Mouse (Mus musculus) hindbrain, embryonic 13.5 days (tissue): ENCODE results near the gene Agbl4. TPM values are rescaled to one million over a fixed set of nuclear protein-coding genes. Genes with fewer than 3 reads are reported as not detected.

ENCODE experiments used
- ATAC-seq: fragments of 200-750 bp; cut with Nextera tagmentation; 2 replicates; pipeline ENCODE4 v1.8.0; 2017; ENCODE audit warnings: moderate TSS enrichment; ENCODE audit not compliant: low FRiP score
- H3K27ac ChIP-seq: fragments of 300-500 bp; sonication (generic); 2 replicates; pipeline ENCODE4 v1.5.1; 2015; ENCODE audit warnings: inconsistent platforms, mild to moderate bottlenecking, moderate library complexity
- H3K27me3 ChIP-seq: fragments of 300-500 bp; sonication (generic); 2 replicates; pipeline ENCODE4 v1.6.1; 2015; ENCODE audit warnings: mild to moderate bottlenecking, inconsistent platforms
- H3K36me3 ChIP-seq: fragments of 300-500 bp; sonication (generic); 2 replicates; pipeline ENCODE4 v1.6.1; 2015; ENCODE audit warnings: mild to moderate bottlenecking, inconsistent platforms
- H3K4me1 ChIP-seq: fragments of 300-500 bp; sonication (generic); replicated peaks from 2 replicates; pipeline ENCODE4 v1.6.1; 2015; ENCODE audit warnings: inconsistent platforms
- H3K4me2 ChIP-seq: fragments of 300-500 bp; sonication (generic); 2 replicates; pipeline ENCODE4 v1.6.1; 2015; ENCODE audit warnings: inconsistent platforms, mild to moderate bottlenecking, moderate library complexity
- H3K4me3 ChIP-seq: fragments of 300-500 bp; sonication (generic); 2 replicates; pipeline ENCODE4 v1.5.1; 2015; ENCODE audit warnings: mild to moderate bottlenecking, inconsistent platforms
- H3K9ac ChIP-seq: fragments of 300-500 bp; sonication (generic); 2 replicates; pipeline ENCODE4 v1.6.1; 2015; ENCODE audit warnings: mild to moderate bottlenecking, inconsistent platforms
- H3K9me3 ChIP-seq: fragments of 300-500 bp; sonication (generic); 2 replicates; pipeline ENCODE4 v1.6.1; 2016; ENCODE audit warnings: inconsistent platforms
- WGBS: fragments of 180-500 bp; shearing (Covaris S2); methylation state at CpG from one replicate; pipeline ENCODE4 v1.1.7; 2015; 5-methylcytosine and 5-hydroxymethylcytosine counted together
- polyA plus RNA-seq: library from polyadenylated mRNA; unstranded; fragments of >200 nt; fragmentation: Nextera tagmentation; extraction: Ambion mirVana; gene quantifications from 2 replicates; pipeline ENCODE4 v1.2.1, GENCODE M21; 2015

Agbl4 gene
- polyA plus RNA-seq, 1 experiment from 2014 or later = 1.4 TPM

DNA sequence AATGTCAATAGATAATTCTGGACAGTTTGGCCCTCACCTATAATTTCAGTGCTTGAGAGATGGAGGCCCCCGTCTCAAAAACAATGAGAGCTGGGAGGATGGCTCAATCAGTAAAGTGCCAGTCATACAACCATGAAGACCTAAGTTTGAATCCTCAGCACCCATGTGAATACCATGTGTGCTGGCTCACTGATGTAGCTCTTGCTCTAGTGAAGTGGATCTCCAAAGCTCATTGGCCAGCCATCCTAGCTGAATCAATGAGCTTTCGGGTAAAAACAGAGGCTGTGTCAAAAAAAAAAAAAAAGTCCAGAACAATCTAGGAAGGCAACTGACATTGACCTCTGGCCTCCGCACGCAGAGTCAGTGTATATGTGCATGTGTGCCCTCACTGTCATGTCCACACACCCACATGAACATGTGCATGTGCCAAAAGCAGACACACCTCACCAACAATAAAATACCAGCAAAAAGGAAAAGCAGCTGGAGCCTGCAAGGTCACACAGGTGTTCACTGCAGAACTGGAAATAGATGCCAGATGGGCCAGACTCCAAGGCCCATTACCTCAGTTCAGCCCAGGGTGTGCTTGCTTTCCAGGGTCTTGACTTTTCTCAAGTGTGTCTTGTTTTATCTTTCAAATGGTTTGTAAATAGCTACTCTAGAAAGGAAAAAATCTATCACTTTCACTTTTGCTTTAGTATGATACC, 1192.2 kb downstream of the Agbl4 start:
- ATAC-seq = no peak
- Histone ChIP-seq H3K27ac (no peak overlapping the region), H3K36me3 (no peaks in the 10 kb centered on the region), H3K9ac (no peak overlapping the region), H3K27me3 (no peaks in the 10 kb centered on the region), H3K4me3 (no peak overlapping the region), H3K4me2 (no peak overlapping the region), H3K4me1 (no peaks in the 10 kb centered on the region), H3K9me3 (no peaks in the 10 kb centered on the region)
- WGBS = 90% methylated on average over 4 of the region's 4 CpGs

DNA sequence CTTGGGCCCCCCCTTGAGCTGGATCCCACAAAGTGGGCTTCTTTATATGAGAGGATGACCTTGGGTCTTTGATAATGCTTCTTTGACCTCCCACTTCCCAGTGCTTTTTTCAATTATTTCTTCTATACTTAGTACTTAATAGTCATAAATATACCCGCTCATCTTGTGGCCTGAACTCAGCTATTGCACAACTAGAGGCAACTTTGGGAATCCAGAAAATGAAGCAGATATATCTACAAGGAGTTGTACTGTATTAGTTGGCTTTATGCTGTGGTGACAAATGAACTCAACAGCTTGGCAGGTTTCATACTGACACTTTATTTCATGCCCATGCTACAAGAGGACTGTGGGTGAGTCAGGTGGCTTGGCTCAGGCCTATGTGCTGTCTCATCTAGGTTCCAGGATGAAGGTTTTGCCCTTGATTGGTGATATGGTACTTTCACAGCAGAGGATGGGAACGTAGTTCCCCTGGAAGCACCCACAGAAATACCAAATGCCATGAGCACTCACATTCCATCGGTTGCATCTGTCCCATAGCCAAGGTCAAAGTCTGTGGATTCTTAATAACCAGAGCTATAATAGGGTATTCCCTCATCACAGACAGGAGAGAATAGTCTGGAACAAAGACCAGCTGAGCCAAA, 1197.3 kb downstream of the Agbl4 start:
- ATAC-seq = no peak
- Histone ChIP-seq H3K9ac (no peak overlapping the region), H3K36me3 (no peaks in the 10 kb centered on the region), H3K27me3 (no peaks in the 10 kb centered on the region), H3K4me1 (peaks cover 6% of the 10 kb centered on the region), H3K27ac (no peak overlapping the region), H3K4me2 (no peak overlapping the region), H3K4me3 (no peak overlapping the region), H3K9me3 (no peaks in the 10 kb centered on the region)
- 93% methylated on average over 3 of the region's 3 CpGs for whole genome bisulfite sequencing

GRCm38 (mm10) chr4:111597249-111597661, 1199.8 kb downstream of the Agbl4 start:
- Histone ChIP-seq H3K4me1 (peaks cover 6% of the 10 kb centered on the region), H3K27ac (0 out of 2 replicates have a peak overlapping the region, but pooled peaks have one; percentile 1), H3K4me3 (no peak overlapping the region), H3K4me2 (no peak overlapping the region), H3K9ac (no peak overlapping the region), H3K9me3 (no peaks in the 10 kb centered on the region), H3K36me3 (no peaks in the 10 kb centered on the region), H3K27me3 (no peaks in the 10 kb centered on the region)
- peak; percentile 91 for ATAC-seq
- 80% methylated on average over 2 of the region's 2 CpGs for WGBS

GRCm38 (mm10) chr4:111597986-111598385, 1200.5 kb downstream of the Agbl4 start:
- Histone ChIP-seq H3K4me2 (no peak overlapping the region), H3K36me3 (no peaks in the 10 kb centered on the region), H3K27ac (no peak overlapping the region), H3K27me3 (no peaks in the 10 kb centered on the region), H3K9ac (no peak overlapping the region), H3K4me3 (no peak overlapping the region), H3K4me1 (peaks cover 6% of the 10 kb centered on the region), H3K9me3 (no peaks in the 10 kb centered on the region)
- 73% methylated on average over 1 of the region's 1 CpGs for WGBS
- no peak for ATAC-seq

- H3K9ac ChIP-seq = no peak overlapping the region
- no peak overlapping the region for H3K27ac ChIP-seq
- no peaks in the 10 kb centered on the region for H3K27me3 ChIP-seq
- no peak overlapping the region for H3K4me3 ChIP-seq
- ATAC-seq = no peak
- no peaks in the 10 kb centered on the region for H3K9me3 ChIP-seq
- WGBS = 90% methylated on average over 2 of the region's 2 CpGs
- H3K4me2 ChIP-seq = no peak overlapping the region
- H3K4me1 ChIP-seq = no peaks in the 10 kb centered on the region; the same call in none of the 2 replicates
- no peaks in the 10 kb centered on the region for H3K36me3 ChIP-seq
Observed at GRCm38 (mm10) chr4:111603194-111603593, 1205.7 kb downstream of the Agbl4 start.

DNA sequence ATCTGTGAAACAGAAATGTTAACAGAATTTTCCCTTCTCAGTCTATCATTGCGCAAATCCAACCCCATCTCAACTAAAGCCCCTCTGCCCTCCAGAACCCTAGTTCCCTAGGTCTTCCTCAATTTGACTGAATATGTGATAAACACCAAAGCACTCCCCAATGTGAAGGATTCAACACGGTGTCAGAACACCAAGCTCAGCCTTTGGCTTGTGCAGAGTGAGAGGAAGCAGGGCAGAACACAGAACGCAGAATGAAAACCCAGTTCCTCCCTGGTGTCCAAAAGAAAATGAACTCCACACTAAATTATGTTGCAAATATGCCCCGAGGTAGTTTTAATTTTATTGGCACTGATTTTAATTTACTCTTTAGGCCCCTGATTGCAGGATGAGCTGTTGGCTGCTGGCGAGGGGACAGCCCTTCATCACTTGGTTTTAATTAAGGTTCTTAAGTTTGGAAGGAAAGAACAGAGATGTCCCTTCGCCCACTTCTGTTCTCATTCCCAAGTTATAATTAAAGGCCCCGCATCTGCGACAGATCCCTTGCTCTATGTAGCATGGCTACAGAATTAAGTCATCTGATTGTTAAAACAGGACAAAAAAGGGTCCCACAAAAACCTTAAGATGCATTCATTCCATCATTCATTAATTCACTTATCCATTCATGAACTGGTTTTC, 1210.5 kb downstream of the Agbl4 start:
- H3K4me1 ChIP-seq = no peaks in the 10 kb centered on the region
- no peak overlapping the region for H3K9ac ChIP-seq
- no peak for ATAC-seq
- no peak overlapping the region for H3K4me3 ChIP-seq
- no peaks in the 10 kb centered on the region for H3K36me3 ChIP-seq
- H3K27ac ChIP-seq = no peak overlapping the region
- H3K4me2 ChIP-seq = no peak overlapping the region
- H3K9me3 ChIP-seq = no peaks in the 10 kb centered on the region
- WGBS = 74% methylated on average over 8 of the region's 8 CpGs
- no peaks in the 10 kb centered on the region for H3K27me3 ChIP-seq

DNA sequence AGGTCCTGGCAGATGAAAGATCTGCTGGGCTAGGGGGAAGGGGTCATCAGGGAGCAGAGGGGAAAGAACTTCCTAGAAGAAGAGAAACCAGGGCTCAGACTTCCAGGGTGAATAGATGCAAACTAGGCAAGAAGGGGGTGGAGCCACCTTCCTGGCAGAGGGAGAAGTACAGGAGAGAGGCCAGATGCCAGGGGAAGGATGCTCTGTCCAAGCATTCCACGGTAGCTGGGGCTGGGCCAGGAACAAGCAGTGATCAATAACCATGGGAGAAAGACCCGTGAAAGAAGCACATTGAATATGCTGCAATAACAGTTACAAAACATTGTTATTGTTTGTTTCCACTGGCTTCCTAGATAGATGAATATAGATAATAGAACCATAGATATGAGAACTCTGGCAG, 1224.4 kb downstream of the Agbl4 start:
- no peak overlapping the region for H3K4me3 ChIP-seq
- WGBS = 48% methylated on average over 2 of the region's 2 CpGs
- no peaks in the 10 kb centered on the region for H3K9me3 ChIP-seq
- H3K4me2 ChIP-seq = no peak overlapping the region
- no peaks in the 10 kb centered on the region for H3K4me1 ChIP-seq
- no peaks in the 10 kb centered on the region for H3K27me3 ChIP-seq
- H3K36me3 ChIP-seq = no peaks in the 10 kb centered on the region
- ATAC-seq = no peak
- H3K9ac ChIP-seq = no peak overlapping the region
- no peak overlapping the region for H3K27ac ChIP-seq

DNA sequence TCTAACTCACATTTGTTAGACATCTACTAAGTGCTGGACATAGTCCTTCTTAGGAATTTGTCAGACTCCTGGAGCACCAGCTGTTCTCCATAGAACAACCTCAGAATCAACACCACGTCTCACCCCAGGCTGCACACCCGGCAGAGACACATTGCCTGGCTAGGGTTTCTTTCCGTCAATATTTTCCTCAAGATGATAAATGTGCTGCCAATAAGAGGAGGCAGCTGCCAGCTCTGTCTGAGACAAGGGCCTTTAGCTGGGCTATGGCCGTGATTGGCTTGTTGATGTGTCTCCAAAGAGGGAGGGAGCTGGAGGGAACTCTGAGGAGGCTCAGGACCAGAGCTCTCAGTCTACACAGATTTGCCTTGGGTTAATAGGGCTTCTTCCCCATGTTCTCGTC, 1227.5 kb downstream of the Agbl4 start:
- WGBS = 61% methylated on average over 5 of the region's 5 CpGs
- Histone ChIP-seq H3K36me3 (no peaks in the 10 kb centered on the region), H3K4me3 (no peak overlapping the region), H3K4me1 (no peaks in the 10 kb centered on the region), H3K4me2 (no peak overlapping the region), H3K9ac (no peak overlapping the region), H3K9me3 (no peaks in the 10 kb centered on the region), H3K27me3 (no peaks in the 10 kb centered on the region), H3K27ac (no peak overlapping the region)
- no peak for ATAC-seq

GRCm38 (mm10) chr4:111626118-111626830, 1228.8 kb downstream of the Agbl4 start:
- no peak overlapping the region for H3K9ac ChIP-seq
- no peak overlapping the region for H3K4me3 ChIP-seq
- no peaks in the 10 kb centered on the region for H3K36me3 ChIP-seq
- ATAC-seq = peak; percentile 58
- no peak overlapping the region for H3K27ac ChIP-seq
- H3K4me1 ChIP-seq = no peaks in the 10 kb centered on the region
- 38% methylated on average over 8 of the region's 8 CpGs for WGBS
- H3K4me2 ChIP-seq = no peak overlapping the region
- H3K27me3 ChIP-seq = no peaks in the 10 kb centered on the region
- no peaks in the 10 kb centered on the region for H3K9me3 ChIP-seq

DNA sequence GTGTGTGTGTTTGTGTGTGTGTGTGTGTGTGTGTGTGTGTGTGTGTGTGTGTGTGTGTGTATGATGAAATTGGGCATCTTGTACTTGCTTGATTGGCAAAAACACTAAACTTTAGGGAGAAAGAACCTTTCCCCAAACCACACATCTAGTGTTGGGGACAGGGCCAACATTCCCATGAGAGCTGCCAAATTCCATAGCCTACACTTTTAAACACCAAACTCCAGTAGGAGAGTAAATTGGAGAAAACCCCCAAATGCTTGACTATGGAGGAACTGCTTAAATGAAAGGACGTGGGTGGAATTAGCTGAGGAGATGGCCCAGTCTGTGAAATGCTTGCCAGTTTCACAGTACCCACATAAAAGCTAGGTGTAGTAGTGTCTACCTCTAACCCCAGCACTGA, 1235.2 kb downstream of the Agbl4 start:
- Histone ChIP-seq H3K9ac (no peak overlapping the region), H3K4me1 (no peaks in the 10 kb centered on the region), H3K27ac (no peak overlapping the region), H3K36me3 (no peaks in the 10 kb centered on the region), H3K27me3 (no peaks in the 10 kb centered on the region), H3K9me3 (no peaks in the 10 kb centered on the region), H3K4me2 (no peak overlapping the region), H3K4me3 (no peak overlapping the region)
- ATAC-seq = no peak
- 90% methylated on average over 1 of the region's 1 CpGs for WGBS

DNA sequence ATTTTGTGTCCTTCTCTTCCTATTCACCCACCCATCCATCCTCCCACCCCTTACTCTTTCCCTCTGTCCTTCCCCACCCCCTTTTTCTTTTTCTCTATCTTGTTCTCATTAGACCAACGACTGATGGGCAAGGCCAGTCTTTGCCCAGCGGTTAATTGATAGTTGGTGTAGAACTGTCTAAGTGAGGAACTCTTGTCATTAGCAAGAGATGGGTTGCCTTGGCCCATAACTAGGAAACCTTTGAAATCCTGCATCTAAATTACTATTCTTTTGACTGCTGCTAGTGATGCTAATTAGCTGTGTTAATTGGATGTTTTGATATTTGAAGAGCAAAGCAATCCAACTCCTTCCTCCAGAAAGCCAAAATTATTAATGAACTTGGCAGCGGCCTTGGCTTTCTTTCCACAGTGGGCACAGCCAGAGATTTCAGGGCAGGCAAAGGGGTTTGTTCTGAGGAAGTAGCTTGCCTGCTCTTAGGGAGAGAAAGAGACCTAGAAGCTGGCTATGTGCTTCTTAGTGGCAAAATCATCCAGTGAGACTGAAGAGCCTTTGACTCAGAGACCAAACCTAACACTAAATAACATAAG, 1238.2 kb downstream of the Agbl4 start:
- Histone ChIP-seq H3K4me1 (no peaks in the 10 kb centered on the region), H3K4me2 (no peak overlapping the region), H3K27me3 (no peaks in the 10 kb centered on the region), H3K9me3 (no peaks in the 10 kb centered on the region), H3K27ac (no peak overlapping the region), H3K36me3 (no peaks in the 10 kb centered on the region), H3K4me3 (no peak overlapping the region), H3K9ac (no peak overlapping the region)
- 86% methylated on average over 3 of the region's 3 CpGs for WGBS
- ATAC-seq = no peak
